Mouse (Mus musculus): ENCODE results near the gene Tdp1.

Gene Tdp1

DNA sequence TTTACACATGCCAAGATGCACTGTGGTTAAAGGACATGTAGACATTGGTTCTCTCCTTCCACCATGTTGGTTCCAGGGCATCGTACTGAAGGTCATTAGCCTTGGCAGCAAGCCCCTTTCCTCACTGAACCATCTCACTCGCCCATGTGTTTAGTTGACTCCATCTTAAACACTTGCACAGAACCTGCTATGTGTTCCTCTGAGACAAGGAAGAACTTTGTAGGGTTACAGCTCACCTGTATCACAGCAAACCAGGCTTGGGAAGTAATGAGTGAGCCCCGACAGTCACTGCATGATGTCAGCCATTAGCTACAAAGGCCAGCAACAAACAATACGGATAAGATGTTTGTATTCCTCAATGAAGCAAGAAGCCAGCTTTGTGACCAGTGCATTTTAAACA lies 13.5 kb downstream of the Tdp1 start:
- in situ Hi-C loops (cut with MboI; ENCODE audit: low sequenced_read_pairs): no loop called here

DNA sequence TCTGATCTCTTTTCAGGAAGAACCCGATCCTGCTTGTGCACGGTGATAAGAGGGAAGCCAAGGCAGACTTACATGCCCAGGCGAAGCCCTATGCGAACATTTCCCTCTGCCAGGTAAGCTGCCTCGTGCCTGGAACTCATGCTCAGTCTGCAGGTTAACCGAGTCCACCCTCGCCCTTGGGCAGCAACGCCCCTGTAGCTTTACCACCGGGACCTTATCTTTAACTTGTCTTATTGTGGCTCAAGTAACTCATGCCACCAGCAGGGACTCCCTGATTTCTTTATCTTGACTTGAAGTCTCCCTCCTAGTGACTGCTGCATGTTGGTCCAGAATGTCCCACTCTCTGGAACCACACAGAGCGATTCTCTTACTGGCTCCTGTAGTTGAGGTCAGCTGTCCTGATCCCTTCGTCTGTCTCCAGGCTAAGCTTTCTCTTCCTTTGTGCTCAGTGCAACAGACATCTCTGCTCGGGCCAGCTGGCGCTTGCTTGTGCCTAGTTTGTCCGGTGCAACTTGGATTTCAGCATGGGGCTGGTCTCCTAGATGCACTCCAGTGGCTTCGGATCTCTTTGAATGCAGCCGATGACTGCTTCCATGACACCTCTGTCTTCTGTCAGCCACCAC lies 14.0 kb downstream of the Tdp1 start:
- in situ Hi-C loops (cut with MboI; ENCODE audit: low sequenced_read_pairs): no loop called here

DNA sequence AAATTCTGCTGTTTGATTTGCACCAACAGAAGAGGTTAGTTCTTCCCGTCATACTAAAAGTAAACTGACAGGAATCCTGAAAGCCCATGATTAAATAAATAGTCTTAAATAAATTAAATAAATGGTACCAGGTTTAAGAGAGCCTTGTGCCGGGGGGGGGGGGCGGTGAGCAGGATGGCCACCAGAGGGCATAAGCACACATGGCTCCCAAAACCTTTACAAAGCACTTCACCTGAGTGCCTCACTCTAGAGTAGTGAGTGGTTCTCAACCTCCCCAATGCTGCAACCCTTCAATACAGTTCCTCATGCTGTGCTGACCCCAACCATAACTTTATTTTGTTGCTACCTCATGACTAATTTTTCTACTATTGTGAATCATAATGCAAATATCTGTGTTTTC lies 15.7 kb downstream of the Tdp1 start:
- in situ Hi-C loops (cut with MboI; ENCODE audit: low sequenced_read_pairs): no loop called here

DNA sequence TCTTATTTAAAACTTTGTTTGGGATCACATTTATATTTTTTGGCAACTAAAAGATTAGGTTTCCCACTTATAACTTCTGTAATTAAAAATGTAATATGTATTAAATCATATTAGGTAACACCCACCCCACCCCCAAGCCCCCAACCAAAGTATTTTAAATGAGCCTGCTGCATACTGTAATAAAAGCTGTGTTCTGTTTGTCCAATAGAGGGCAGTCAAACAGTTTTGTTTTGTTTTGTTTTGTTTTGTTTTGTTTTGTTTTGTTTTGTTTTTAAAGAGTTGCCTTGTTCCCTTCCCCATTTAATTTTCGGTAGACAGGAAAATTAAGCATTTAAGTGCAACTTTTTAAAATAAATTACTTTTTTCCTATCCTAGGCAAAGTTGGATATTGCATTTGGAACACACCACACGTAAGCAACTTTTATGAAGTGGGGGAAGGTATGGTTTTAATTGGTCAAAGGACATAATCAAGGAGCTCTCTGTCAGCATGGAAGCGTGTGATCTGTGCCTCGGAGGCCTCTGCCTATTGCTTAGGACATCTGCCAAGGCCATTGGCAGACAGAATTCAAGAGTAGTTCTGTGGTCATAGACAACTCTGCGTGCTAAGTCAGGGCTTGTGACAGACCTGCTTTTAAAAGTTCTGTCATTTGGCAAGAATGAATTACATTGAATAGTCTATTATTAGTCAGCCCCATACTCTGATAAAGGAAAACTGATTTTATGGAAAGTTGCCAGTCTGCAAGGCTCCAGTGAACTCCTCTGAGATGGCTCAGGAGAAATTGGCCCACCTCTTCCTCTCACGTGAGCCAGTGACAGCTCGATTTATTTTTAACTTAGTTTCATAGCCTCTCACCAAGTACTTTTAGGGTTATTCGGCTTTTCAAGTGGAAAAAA lies 17.9 kb downstream of the Tdp1 start:
- in situ Hi-C loops (cut with MboI; ENCODE audit: low sequenced_read_pairs): no loop called here

DNA sequence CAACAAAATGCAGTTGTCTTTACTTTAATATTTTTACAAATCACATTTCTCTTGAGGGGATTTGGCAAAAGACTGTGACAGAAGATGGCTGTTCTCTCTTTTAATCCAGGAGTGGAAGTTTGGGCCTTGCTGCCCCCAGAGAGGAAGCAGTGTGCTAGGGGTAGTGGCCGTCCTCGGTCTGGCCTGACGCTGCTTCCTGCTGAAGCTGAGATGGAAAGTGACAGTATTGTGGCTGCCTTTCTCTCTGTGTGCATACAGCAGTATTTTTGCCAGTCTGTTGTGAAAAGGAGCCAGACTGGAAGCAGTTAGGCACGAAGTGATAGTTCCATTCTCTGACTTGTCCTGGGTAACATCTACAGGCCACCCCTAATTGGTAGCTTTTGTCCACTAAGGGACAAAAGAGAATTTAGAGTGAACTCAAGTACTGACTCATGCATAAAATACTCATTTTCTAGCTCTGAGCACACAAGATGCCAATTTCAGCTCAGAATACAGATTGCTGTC lies 18.6 kb downstream of the Tdp1 start:
- in situ Hi-C loops (cut with MboI; ENCODE audit: low sequenced_read_pairs): no loop called here

DNA sequence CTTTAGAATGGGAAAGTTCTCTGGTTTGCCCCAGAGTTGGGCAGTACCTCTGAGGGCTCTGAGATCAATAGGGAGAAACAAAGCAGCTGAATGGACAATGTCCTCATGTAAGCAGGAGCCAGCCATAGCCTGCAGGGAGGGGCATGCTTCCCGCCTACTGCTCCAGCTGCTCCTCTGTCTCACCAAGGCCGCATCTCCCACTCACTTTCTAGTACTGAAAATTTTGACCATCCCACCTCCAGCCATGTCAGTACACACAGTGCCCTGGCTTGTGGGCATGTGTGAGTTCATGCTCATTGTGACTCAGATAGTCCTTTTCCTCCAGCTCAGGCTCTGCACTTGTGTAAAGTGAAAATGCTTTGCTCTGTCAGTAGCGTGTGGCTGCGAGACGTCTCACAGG lies 20.2 kb downstream of the Tdp1 start:
- in situ Hi-C loops (cut with MboI; ENCODE audit: low sequenced_read_pairs): no loop called here

DNA sequence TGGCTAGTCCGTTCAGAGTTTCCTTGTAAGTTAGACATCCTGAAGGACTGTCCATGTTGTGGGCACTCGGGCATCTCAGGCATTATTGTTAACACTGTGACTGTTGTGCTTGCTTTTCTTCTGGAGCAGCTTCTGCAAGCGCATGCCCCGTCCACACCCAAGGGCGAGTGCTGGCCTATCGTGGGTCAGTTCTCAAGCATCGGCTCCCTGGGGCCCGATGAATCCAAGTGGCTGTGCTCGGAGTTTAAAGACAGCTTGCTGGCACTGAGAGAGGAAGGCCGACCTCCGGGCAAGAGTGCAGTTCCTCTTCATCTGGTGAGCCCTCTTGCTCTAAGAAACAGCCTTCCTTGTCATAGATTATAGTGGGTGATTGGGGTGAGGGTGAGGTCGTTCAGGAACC lies 27.1 kb downstream of the Tdp1 start:
- in situ Hi-C loops (cut with MboI; ENCODE audit: low sequenced_read_pairs): no loop called here

DNA sequence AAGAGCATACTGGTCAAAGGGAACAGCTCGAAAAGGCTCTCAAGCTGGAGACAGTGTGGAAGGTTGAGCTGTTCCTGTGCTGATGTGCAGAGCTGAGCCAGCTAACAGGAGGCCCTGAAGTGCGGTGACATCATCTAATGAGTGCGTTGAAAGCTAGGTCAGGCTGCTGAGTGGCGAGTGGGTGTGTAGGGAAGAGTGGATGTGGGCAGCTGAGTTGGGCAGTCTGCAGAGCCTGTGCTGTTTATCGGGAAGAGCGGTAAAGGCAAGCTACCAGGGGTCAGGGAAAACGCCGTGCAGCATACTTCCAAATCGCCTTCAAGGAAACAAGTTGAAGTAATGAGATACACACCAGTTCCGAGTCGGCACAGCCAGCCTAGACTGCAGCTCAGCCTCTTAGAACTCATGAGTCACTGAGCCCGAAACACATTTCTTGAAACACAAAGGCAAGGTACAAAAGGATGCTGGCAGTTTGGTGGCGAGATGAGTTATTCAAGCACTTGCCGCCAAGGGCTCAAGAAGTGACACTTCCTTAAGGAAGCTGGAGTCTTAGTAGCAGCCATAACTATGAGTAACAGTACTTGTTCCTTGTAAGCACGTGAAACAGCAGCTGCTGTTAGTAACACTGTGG lies 33.6 kb downstream of the Tdp1 start:
- in situ Hi-C loops (cut with MboI; ENCODE audit: low sequenced_read_pairs): no loop called here

DNA sequence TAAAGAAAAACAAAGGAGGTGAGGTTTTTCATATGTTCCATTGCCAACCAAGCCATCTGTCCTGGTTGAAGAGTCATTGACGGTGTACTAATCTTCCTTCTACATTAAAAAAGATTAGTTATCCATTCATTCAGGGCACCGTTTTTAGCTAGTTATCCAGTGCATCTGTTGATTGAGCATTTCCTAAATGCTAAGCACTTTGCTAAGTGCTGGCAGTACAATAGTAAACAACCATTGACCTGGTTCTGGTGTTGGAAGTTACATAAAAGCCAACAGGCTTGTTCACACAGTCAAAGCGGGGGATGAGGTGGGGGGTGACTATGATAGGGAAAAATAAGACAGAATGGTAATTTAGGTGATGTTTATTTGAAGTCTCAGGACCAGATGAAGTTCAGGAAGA lies 35.3 kb downstream of the Tdp1 start:
- in situ Hi-C loops (cut with MboI; ENCODE audit: low sequenced_read_pairs): no loop called here

DNA sequence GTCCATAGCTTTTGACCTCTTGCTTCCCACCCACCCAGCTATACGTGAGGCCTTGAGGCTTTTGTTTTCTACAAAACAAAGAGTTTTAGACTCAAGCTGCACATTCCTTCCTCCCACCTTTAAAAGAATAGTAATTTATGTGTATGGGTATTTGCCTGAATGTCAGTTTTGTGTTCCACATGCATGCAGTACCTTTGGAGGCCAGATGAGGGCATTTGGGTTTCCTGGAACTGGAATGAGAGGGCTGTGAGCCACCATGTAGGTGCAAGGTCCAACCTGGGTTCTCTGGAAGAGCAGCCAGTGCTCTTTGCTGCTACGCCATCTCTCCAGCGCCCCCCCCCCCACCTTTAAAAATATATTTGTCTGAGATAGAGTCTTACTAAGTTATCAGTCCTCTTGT lies 36.7 kb downstream of the Tdp1 start:
- in situ Hi-C loops (cut with MboI; ENCODE audit: low sequenced_read_pairs): no loop called here

DNA sequence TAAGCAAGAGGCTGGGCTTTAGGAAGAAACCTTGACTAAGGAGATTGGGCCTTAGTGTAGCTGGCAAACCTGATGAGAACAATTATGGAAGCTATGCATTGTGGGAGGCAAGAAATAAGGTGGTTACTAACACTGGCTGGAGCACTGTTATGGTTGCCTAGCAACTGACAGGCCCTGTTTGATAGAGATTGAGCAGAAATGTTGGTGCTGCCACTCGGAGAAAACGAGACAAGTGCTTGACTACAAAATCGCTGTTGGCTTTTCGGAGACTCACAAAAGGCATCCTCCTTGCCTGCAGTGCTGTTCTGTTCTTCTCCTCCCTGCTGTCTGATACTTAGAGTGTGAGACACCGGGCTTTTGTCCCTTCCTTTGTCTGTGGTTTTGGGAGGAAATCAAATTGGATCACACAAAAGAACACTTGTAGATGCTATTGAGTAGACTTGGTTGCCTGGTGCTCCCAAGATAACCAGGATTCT lies 38.9 kb downstream of the Tdp1 start:
- in situ Hi-C loops (cut with MboI; ENCODE audit: low sequenced_read_pairs): no loop called here

DNA sequence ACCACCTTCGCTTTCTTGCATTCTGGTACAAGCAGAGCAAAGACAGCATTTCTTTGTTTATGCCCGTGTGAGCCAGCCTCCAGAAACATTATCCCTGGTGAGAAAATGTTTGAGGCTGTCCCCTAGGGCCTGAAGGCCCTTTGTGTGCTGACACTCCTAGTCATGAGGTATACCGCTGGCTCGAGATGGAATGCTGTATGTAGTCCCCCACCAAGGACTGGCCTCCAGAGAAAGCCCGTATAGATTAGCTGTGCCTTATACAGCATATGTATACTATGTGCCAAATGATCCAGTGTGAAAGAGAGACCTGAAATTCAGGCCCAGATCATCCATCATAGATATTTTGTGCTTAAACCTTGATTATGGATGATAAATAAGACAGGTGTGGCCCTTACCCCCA lies 39.4 kb downstream of the Tdp1 start:
- in situ Hi-C loops (cut with MboI; ENCODE audit: low sequenced_read_pairs): no loop called here

DNA sequence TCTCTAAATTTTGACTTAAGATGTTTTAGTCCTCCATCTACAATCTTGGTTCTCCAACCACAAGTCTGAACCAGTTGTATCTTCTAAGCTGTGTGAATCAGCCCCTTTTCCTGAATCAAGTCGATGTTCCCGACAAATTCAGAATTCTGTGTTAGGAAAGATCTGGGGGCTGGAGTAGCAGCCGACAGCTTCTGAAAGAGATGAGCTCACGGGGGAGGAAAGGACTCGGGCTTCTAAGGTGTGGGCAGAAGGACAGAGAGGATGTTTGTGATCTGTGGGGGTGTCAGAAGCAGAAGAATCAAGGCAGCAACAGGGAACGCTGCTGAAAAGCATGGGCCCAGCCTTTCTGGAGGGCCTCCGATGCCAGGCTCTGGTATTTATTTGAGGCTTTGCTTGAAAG lies 44.0 kb downstream of the Tdp1 start:
- in situ Hi-C loops (cut with MboI; ENCODE audit: low sequenced_read_pairs): no loop called here

DNA sequence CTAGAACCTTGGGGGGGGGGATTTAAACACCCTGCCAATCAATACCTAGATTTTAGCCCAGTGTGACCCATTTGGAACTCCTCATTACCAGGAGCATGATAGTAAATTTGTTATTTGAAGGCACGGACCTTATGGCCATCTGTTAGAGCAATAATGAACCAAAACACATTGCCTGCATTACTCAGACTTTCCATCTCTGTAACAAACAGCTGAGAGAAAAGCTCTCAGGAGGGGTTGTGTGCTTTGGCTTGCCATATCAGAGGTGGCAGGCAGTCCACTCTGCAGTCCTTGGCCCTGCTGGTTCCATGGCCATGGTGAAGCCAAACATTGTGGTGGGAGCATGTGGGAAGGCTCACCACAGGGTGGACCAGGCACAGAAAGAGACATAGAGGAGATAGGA lies 44.8 kb downstream of the Tdp1 start:
- in situ Hi-C loops (cut with MboI; ENCODE audit: low sequenced_read_pairs): no loop called here

DNA sequence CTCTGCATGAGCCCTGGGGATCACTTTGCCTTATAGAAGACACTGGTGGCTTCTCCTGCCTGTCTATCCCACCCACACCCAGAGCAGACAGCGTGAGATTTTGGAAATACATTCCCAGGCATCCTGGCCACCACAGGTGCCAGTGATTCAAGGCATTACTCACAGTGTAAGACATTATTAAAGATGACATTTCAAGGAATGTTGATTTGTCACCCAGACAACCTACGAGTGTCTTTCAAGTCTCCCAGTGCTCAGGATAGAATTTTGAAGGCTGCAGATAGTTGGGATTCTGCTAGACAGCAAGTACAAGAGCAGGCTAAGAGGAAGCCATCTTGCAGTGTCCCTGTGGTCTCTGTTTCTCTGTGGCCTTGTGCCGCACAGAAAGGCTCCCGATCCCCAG lies 47.9 kb downstream of the Tdp1 start:
- in situ Hi-C loops (cut with MboI; ENCODE audit: low sequenced_read_pairs): no loop called here

DNA sequence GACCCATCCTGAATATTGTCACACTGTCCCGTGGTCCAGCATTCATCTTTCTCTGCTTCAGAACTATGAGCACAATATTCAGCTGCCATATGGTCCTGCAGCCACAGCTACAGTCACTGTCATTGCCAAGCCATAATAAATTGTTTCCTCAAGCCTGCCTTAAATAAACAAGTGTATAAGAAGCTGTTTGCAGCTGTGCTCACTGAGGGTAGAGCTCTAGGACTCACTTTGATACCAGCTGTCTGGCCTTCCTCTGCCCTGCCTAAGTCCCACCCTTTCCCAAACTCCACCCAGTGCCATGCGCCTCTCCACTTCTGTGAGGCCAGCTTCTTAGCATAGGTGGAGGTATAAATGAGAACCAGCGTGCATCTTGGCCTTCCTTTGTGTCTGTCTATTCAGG lies 49.3 kb downstream of the Tdp1 start:
- in situ Hi-C loops (cut with MboI; ENCODE audit: low sequenced_read_pairs): no loop called here

DNA sequence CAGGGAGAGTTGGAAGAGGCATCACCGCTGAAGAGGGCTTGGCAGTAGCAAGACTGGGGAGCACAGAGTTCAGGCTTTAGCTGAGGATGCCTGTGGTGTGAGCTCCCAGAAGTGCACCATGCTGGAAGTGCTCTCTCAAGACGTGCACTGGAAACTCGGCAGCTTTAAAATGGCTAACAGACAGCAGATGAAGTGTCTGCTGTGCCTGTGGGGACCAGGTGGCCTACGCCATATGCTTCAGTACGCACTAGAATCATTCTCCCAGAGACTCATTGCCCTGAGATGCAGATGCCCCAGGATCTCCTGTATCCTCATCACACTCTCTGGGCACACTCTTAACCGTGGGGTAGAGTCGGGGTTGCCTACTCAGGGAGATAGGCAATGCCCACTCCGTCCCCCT lies 51.1 kb downstream of the Tdp1 start:
- in situ Hi-C loops (cut with MboI; ENCODE audit: low sequenced_read_pairs): no loop called here

DNA sequence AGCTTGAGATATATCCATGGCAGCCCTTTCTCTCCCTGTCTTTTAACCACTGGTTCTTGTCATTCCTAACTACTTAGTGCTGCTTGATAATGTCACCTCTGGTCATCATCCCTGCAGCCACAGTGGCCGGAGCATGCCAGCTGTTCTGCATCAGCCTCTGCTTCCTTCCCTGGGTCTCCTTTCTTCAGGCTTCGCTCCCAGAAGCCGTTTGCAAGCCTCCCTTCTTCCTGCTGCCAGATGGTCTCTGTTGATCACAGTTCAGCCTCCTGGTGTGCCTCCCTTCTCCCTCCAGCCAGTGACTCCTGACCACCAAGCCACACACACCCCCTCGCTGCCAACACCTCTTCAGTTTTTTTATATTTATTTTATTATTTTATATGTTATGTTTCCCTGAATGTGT lies 54.2 kb downstream of the Tdp1 start:
- in situ Hi-C loops (cut with MboI; ENCODE audit: low sequenced_read_pairs): no loop called here

DNA sequence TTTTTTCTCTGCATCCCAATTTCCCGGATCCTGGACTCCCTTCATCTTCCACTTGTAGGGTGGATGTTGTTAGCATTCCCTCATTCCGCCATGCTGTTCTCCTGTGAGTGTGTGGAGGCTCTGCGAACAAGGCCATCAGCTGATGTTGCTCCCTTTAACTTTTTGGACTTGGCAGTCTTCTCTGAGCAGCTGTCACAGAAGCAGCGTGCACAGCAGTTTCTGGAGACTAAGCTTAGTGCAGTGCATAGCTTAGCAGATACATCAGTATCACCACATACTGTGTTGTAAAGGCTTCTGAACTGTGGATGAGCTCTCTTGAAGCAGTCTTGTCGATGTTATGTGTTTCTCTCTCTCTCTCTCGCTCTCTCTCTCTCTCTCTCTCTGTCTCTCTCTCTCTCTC lies 54.9 kb downstream of the Tdp1 start:
- in situ Hi-C loops (cut with MboI; ENCODE audit: low sequenced_read_pairs): no loop called here

DNA sequence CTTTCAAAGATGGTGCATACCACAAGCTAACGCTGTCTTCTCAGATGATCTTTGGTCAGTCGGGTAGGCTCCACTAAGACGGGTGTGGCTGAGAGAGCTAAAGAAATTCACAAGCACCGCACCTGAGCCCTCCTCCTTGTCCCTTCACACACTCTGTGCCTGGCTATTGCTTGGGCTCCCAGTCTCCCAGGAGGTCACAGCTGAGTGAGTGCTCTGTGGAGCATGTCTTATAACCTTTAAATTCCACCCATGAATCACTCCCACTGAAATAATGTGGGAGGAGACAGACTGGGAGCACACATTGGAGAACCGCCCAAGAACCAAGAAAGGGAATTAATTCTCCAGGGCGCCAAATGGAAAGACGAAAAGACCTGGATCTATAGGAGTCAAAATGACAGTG lies 56.4 kb downstream of the Tdp1 start:
- in situ Hi-C loops (cut with MboI; ENCODE audit: low sequenced_read_pairs): no loop called here

DNA sequence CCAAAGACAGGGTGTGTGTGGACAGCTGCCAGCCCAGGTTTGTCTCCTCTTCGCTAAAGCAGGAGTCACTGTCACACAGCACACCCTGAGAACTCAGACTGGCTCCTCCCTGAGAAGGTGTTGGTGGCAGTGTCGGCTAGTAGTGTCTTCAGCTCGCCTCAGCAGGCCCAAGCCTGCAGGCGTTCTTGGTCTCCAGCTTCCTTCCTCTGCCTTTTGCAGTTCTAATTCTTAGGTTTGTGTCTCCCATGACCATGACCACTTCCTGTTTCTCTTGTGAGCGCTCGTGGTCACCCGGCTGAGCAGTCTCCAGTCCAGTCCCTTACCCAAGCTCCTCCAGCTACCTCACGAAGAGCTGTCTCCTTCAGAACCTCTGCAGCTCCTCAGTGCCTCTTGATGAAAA lies 58.1 kb downstream of the Tdp1 start:
- in situ Hi-C loops (cut with MboI; ENCODE audit: low sequenced_read_pairs): no loop called here

DNA sequence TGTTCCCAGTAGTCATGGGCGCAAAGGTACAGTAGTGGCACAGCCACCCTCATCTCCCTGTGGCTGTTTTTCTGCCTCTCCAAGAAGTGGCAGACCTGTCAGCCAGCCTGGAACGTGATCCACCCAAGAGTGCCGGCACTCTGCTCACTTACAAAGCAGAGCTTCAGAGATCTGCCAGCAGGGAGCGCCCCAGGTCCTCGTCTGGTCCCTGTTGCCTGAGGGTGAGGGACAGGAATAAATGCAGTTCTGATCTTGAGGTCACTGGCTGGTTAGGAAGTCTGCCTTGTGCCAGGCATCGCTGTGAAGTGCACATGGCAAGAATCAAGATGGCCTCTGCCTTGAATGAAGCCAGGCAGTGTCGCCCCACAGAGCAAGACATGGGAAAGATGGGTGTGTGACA lies 68.6 kb downstream of the Tdp1 start:
- in situ Hi-C loops (cut with MboI; ENCODE audit: low sequenced_read_pairs): no loop called here
